Comparison of ENCODE assay signal across 17 mouse cellular contexts in genomic region chr7:79831145-79831544, GRCm38 (mm10). TPM values are rescaled to one million over a fixed set of nuclear protein-coding genes. Genes with fewer than 3 reads are reported as not detected.
A peak's percentile ranks its signal among the peaks of the same experiment; 100 is the strongest.
DNase-seq lines count a peak whose midpoint lies in the region; ATAC-seq and TF ChIP-seq lines count a peak whose summit lies in the region.
"Had no signal": no experiment of that assay in that cellular context is flagged by ENCODE, and none has a peak within 500 bp of the region (broad histone marks: within the 10 kb centered on the region; RNA-seq: fewer than 3 reads in every experiment).

No protein-coding gene starts in this region.

- H3K9ac ChIP-seq in kidney, embryonic 15.5 days = no peak overlapping the region
- no peak overlapping the region for H3K9ac ChIP-seq in heart, embryonic 16.5 days (ENCODE audit: low read length)
- H3K9ac ChIP-seq: liver, postnatal 0 days; midbrain, embryonic 15.5 days had no signal

- no peak overlapping the region for H3K4me2 ChIP-seq in kidney, embryonic 15.5 days
- H3K4me2 ChIP-seq in heart, embryonic 16.5 days (ENCODE audit: low read depth, low read length) = no peak overlapping the region
- H3K4me2 ChIP-seq: midbrain, embryonic 15.5 days had no signal

- H3K9me3 ChIP-seq in kidney, embryonic 15.5 days (replicated peaks) = no peaks in the 10 kb centered on the region
- H3K9me3 ChIP-seq in heart, embryonic 16.5 days (replicated peaks; ENCODE audit: control insufficient read depth, low read length) = no peaks in the 10 kb centered on the region
- H3K9me3 ChIP-seq: midbrain, embryonic 15.5 days had no signal

- H3K27me3 ChIP-seq in kidney, embryonic 15.5 days = no peaks in the 10 kb centered on the region
- H3K27me3 ChIP-seq in heart, embryonic 16.5 days (ENCODE audit: control insufficient read depth, insufficient read depth, low read length) = no peaks in the 10 kb centered on the region
- H3K27me3 ChIP-seq: midbrain, embryonic 15.5 days had no signal

- peaks cover 28% of the 10 kb centered on the region for H3K36me3 ChIP-seq in kidney, embryonic 15.5 days
- H3K36me3 ChIP-seq in heart, embryonic 16.5 days (ENCODE audit: control insufficient read depth, insufficient read depth) = no peaks in the 10 kb centered on the region
- H3K36me3 ChIP-seq: midbrain, embryonic 15.5 days had no signal

- ATAC-seq in kidney, embryonic 15.5 days (replicated peaks; ENCODE audit: low FRiP score) = no peak
- ATAC-seq in heart, embryonic 16.5 days (replicated peaks; ENCODE audit: extremely low read depth, insufficient read depth, low FRiP score) = no peak; the same call in 1 of the 2 replicates
- ATAC-seq: hindbrain, postnatal 0 days; liver, postnatal 0 days; midbrain, embryonic 15.5 days had no signal

- H3K27ac ChIP-seq in gastrocnemius, adult 2 months = peak overlapping the region; percentile 63
- H3K27ac ChIP-seq in kidney, embryonic 15.5 days = peak overlapping the region; percentile 60
- peak overlapping the region; percentile 39 for H3K27ac ChIP-seq in heart, embryonic 16.5 days (ENCODE audit: low read length)
- H3K27ac ChIP-seq: midbrain, embryonic 15.5 days had no signal

- H3K4me3 ChIP-seq in gastrocnemius, adult 2 months = no peak overlapping the region
- no peak overlapping the region for H3K4me3 ChIP-seq in kidney, embryonic 15.5 days (replicated peaks)
- H3K4me3 ChIP-seq in heart, embryonic 16.5 days (ENCODE audit: low read length) = no peak overlapping the region
- H3K4me3 ChIP-seq: erythroblast, embryonic 14.5 days; midbrain, embryonic 15.5 days had no signal

- 43% methylated on average over 6 of the region's 6 CpGs for WGBS in kidney, embryonic 15.5 days
- WGBS in heart, embryonic 16.5 days = 64% methylated on average over 6 of the region's 6 CpGs

- peaks cover 8% of the 10 kb centered on the region for H3K4me1 ChIP-seq in kidney, embryonic 15.5 days
- H3K4me1 ChIP-seq in heart, embryonic 16.5 days (ENCODE audit: control insufficient read depth, insufficient read depth, low read length) = no peaks in the 10 kb centered on the region
- H3K4me1 ChIP-seq: midbrain, embryonic 15.5 days had no signal

- DNase-seq in gastrocnemius, adult 2 months = no peak
- no peak for DNase-seq in gastrocnemius, postnatal 36 days
- DNase-seq in kidney, adult 9 months = no peak
- peak; percentile 83 for DNase-seq in lung, postnatal 36 days
- no peak for DNase-seq in cerebellum, adult 18-20 months
- DNase-seq in right cerebral cortex, postnatal 10 days (ENCODE audit: low spot score in 2 of 2) = no peak
- DNase-seq: cerebellum, adult 11-12 months; liver, postnatal 0 days; spleen, adult 18-20 months had no signal

- TF ChIP-seq CTCF in gastrocnemius, adult 2 months (IDR thresholded peaks at IDR 0.05) = no peak

- intact Hi-C loops in gastrocnemius, adult 2 months (cut with DNase I) = no loop called here
- intact Hi-C loops in gastrocnemius, postnatal 36 days (cut with DNase I) = no loop called here

RNA-seq across cellular contexts. Expression of gene Mesp2, which starts 20.6 kb away (rescaled TPM):
- total RNA-seq in gastrocnemius, adult 2 months (2021) = not detected
- total RNA-seq in gastrocnemius, postnatal 36 days (2021) = not detected
- 0.82 and 1.5 TPM in 2 replicates for polyA plus RNA-seq in kidney, embryonic 15.5 days (2015; fragmentation: Nextera tagmentation; extraction: Ambion mirVana)
- polyA plus RNA-seq in heart, embryonic 16.5 days (2015; fragmentation: Nextera tagmentation; extraction: Ambion mirVana) = 0.18 and 0.31 TPM in 2 replicates
- polyA plus RNA-seq: erythroblast, embryonic 14.5 days had no signal

RNA-seq across cellular contexts. Expression of gene Anpep, which starts 29.7 kb away (rescaled TPM):
- total RNA-seq in gastrocnemius, adult 2 months (2021) = 1 to 10 TPM; 4.1 to 7.2 TPM
- 1 to 10 TPM; 3.6 to 4.8 TPM for total RNA-seq in gastrocnemius, postnatal 36 days (2021)
- 72.4 and 81.7 TPM in 2 replicates for polyA plus RNA-seq in kidney, embryonic 15.5 days (2015; fragmentation: Nextera tagmentation; extraction: Ambion mirVana)
- 9.1 and 19.1 TPM in 2 replicates for polyA plus RNA-seq in heart, embryonic 16.5 days (2015; fragmentation: Nextera tagmentation; extraction: Ambion mirVana)

RNA-seq across cellular contexts. Expression of gene Mesp1, which starts 37.6 kb away (rescaled TPM):
- total RNA-seq in gastrocnemius, adult 2 months (2021) = not detected
- not detected for total RNA-seq in gastrocnemius, postnatal 36 days (2021)
- polyA plus RNA-seq in kidney, embryonic 15.5 days (2015; fragmentation: Nextera tagmentation; extraction: Ambion mirVana) = not detected in 2 replicates
- polyA plus RNA-seq in heart, embryonic 16.5 days (2015; fragmentation: Nextera tagmentation; extraction: Ambion mirVana) = not detected in 2 replicates
- total RNA-seq: heart, adult 18-20 months had no signal
- polyA plus RNA-seq: limb, embryonic 11.5 days; liver, postnatal 0 days; midbrain, embryonic 15.5 days; neural tube, embryonic 11.5 days had no signal
